Mouse (Mus musculus) right cerebral cortex, postnatal 25 days (tissue): ENCODE measurements around the gene Prr15l.

Source experiments
- DNase-seq: peaks from one replicate; pipeline ENCODE4 v3.0.0; 2022

The Prr15l gene

DNA sequence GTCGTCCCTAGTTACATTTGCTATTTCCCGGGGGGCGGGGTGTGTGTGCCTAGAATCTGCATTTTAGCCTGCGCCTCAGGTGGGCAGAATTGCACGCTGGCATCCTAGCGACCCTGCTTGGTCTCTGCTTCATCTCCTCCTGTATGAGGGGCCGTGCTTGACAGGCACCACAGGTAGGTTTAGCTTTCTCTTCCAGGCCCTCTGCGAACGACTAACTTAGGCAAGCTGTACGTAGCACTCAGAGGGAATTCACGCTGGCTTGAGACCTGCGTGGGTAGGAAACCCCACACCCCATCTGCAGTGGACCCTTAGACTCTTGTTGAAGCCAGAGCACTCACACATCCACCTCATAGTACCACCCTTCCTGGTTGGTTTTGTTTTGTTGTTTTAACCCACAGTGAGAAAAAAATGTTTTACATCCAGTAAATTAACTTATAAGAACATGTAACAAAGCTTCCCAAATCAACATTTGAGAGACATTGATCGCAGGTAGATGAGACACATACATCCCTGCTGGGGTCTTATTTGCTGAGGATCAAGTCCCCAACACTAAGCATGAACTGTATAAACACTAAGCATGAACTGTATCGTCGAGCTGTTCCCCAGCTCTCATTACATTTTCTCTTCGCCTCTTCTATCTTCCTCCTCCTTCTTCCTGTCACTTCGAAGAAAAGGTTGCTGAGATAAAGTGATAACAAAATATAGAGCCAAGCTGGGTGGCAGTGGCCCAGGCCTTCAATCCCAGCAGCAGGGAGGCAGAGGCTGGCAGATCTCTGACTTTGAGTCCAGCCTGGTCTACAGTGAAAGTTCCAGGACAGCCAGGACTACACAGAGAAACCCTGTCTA lies 50.7 kb downstream of the Prr15l start:
- DNase-seq, result no peak

DNA sequence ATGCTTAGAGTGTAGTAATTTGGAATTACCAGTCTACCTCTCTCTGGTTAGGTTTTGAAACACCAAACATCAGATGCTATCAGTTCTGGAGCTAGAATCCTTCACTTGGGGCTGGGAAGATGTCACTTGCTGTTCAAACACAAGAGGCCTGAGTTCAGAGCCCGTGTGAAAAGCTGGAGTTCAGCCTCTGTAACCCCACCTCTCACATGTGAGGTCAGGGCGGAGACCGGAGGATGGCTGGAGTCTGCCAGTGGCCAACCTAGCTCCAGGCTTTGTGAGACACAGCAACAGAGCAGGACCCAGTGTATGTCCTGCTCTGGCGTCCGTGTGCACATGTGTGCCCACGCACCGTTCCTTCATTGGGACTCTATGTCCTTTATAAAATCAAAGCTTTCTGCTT lies 51.4 kb downstream of the Prr15l start:
- no peak for DNase-seq

DNA sequence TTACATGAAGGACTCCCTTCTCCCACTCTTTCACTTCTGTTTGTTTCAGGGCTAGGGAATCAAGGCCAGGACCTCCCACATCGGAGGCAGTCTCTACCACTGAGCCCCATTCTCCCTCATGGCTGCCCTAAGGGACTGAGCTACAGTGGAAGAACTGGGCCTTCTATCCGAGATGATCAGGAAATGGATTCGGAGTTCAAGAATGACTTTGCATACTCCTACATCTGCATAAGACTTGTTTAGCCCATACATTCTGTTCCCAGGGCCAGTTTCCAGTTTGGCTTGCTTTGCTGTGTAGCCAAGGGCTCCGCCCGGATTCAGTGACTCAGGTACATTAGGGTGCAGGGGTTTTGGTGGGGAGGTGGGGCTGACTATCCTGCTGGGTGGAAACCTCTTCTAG lies 52.1 kb downstream of the Prr15l start:
- no peak for DNase-seq

DNA sequence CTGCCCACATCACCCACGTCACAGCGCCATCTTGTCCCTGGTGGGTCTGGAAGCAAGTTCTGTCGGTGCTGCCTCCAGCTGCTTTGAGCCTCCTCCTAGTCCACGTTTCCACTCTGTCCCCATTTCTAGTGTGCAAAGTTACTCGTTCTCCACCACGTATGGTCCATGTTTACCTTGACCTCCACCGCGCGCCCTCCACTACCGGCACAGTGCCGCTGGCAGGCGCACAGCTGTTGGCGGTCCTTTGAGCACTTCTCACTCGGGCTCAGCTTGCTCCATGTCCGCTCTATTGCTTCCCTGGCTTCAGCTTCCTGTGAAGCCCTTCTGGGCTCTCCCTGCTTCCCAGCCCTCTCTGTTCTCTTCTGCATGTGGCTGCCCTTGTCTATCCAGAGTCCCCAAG lies 53.6 kb downstream of the Prr15l start:
- DNase-seq, result no peak

DNA sequence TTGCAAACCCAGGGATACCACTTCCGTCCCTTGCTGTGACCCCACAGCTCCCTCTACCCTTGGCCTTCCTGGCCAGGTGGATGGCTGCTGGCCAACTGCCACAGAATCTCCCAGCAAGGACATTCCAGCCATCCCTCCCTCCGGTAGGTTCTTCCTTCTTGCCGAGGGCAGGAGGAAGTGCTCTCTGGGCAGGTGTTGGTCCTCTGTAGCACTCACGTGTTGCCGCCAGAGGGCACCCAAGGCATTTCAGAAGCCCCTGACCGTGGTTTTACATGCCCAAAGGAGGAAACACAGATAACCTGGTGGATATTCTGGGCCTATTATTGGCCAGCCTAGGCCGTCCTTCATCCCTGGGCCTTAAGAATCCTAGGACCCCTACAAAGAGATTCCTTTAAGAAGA lies 54.5 kb downstream of the Prr15l start:
- peak; percentile 72 for DNase-seq

DNA sequence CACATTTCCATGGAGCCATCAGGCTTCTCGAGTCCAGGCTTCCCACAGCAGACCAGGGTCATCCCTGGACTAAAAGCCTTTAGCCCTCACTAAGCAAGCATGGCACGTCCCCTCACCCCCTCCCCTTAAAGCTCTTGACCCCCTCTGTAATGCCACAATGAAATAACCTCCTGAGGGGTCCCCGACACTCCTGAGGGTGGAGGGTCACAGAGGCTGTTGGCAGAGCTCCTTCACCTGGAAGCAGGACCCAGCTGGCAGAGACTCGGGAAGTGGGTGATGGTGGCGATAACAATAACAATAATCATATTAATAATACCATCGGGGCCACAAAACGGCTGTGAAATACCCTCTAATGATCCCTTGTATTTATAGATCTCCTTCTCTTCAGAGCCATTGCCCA lies 55.0 kb downstream of the Prr15l start, which contains the start of gene Sp2:
Gene Sp2, minus strand, starts transcription at position 101 of the 400 bp plus-strand sequence.
- DNase-seq, result no peak

DNA sequence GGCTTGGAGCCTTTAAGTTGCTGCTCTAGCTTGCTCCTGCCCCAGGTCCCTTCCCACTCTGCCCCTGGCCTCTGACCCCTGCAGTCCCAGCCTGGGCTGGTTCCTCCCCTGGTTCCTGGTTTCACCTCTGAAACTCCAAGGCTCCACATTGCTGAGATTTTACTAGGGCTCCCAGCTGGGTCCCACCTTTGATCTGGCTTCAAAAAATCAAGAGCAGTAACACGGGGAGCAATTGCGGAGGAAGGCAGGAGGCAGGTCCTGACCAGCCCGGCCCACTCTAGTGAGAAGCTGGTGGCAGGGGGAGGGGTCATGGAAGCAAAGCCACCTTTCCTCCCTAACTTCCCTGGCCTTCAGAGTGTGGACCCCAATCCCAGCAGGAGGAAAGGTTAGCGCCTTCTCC lies 57.0 kb downstream of the Prr15l start:
- DNase-seq, result no peak

DNA sequence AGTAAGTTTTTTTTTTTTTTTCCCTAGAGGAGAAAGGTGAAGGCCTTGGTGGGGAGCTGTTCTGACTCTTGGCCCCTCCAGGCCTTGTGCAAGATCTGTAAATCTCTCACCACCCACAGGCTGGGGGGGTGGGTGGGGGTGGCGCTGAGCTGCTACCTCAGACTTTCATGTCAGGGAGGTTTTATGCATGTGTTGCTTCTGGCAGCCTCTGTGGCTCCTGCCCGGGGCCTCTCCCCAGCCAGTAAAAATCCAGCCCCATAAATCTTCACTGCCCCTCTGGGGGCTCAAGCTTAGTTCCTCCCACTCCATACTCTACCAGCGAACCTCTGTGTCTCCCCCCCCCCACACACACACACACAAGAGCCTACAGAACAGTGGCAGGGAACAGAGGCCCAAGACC lies 58.6 kb downstream of the Prr15l start:
- DNase-seq, result no peak
